Mouse (Mus musculus) small intestine, adult 2 months (tissue): ENCODE results near the gene Mapk6. TPM values are rescaled to one million over a fixed set of nuclear protein-coding genes. Genes with fewer than 3 reads are reported as not detected.
"Not testable (repeated sequence)": the region's sequence is repeated elsewhere in the genome, so short reads cannot be mapped to it uniquely, and the experiment has no call there.

Source experiments
- H3K27ac ChIP-seq: fragments of 200-500 bp; 2 replicates; pipeline ENCODE4 v1.5.1; 2012; ENCODE audit warnings: low read depth, low read length, control low read depth, inconsistent platforms; ENCODE audit not compliant: insufficient read depth
- H3K27me3 ChIP-seq: fragments of 200-500 bp; 2 replicates; pipeline ENCODE4 v1.6.1; 2012; ENCODE audit warnings: mild to moderate bottlenecking, moderate library complexity, low read length, inconsistent platforms; ENCODE audit not compliant: control insufficient read depth, insufficient read depth
- H3K36me3 ChIP-seq: fragments of 200-500 bp; 2 replicates; pipeline ENCODE4 v1.6.1; 2012; ENCODE audit warnings: mild to moderate bottlenecking, low read length, control low read depth, inconsistent platforms; ENCODE audit not compliant: control insufficient read depth, insufficient read depth
- H3K4me1 ChIP-seq: fragments of 200-500 bp; 2 replicates; pipeline ENCODE4 v1.6.1; 2012; ENCODE audit warnings: low read length, inconsistent platforms, mixed read lengths; ENCODE audit not compliant: control insufficient read depth, insufficient read depth, insufficient read length
- H3K4me3 ChIP-seq: fragments of 200-500 bp; 2 replicates; pipeline ENCODE4 v1.5.1; 2012; ENCODE audit warnings: low read depth, mild to moderate bottlenecking, control low read depth, inconsistent platforms, low read length, moderate library complexity
- CTCF ChIP-seq: fragments of 200-500 bp; IDR thresholded peaks from 2 replicates; pipeline ENCODE4 v1.5.1; 2012; ENCODE audit warnings: low read depth, mild to moderate bottlenecking, control low read depth, inconsistent platforms, low read length, moderate library complexity, mixed read lengths; ENCODE audit not compliant: insufficient replicate concordance, insufficient read length; ENCODE audit errors: extremely low read depth
- POLR2A ChIP-seq: fragments of 200-500 bp; IDR thresholded peaks from 2 replicates; pipeline ENCODE4 v1.6.1; 2012; ENCODE audit warnings: low read depth, mild to moderate bottlenecking, control low read depth, inconsistent platforms, low read length, moderate library complexity
- WGBS: fragments of 180-500 bp; shearing (Covaris S2); methylation state at CpG from one replicate; pipeline ENCODE4 v1.1.7; 2018; 5-methylcytosine and 5-hydroxymethylcytosine counted together
- polyA plus RNA-seq: library from polyadenylated mRNA; depleted of rRNA; stranded (reverse); fragments of >200 nt; gene quantifications from 2 replicates; pipeline ENCODE4 v1.2.3, GENCODE M21; 2012; rRNA removed

Mapk6 gene
- 7.6 and 28.9 TPM in 2 replicates for polyA plus RNA-seq

DNA sequence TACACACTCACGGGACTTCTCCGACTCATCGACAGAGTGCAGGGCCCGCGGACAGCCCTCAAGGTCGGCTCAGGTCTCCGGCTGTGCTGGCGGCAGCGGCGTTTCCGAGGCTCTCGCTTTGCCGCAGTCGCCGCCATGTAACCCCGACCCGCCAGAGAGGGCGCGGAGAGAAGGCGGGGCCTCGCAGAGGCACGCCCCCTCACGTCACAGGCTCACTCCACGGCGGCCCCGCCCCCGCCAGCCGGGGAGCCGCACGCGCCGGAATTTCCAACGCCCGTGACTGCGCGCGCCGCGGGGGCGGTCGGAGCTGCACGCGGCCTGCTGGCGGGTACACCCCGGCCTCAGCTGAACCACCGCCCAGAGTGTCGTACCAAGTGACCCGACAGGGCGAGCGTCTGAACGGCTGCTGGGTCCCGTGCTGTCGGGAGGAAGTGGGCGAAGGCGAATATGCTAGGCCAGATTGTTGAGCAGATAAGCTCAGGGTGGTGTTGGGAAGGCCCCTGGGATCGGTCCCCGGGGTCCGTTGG, at the start of gene Mapk6:
Mapk6 (minus strand) TSS at position 154 of the 527 bp plus-strand sequence.
- WGBS, result under 1% methylated on average over 58 of the region's 58 CpGs
- TF ChIP-seq POLR2A (peak; percentile 84), CTCF (no peak)
- peak within 1 kb of the TSS; percentile 97 for H3K27ac ChIP-seq
- peak within 1 kb of the TSS; percentile 78 for H3K4me3 ChIP-seq
- H3K4me1 ChIP-seq, result peaks cover 11% of the 10 kb centered on the region
- H3K36me3 ChIP-seq, result no peaks in the 10 kb centered on the region
- H3K27me3 ChIP-seq, result no peaks in the 10 kb centered on the region

DNA sequence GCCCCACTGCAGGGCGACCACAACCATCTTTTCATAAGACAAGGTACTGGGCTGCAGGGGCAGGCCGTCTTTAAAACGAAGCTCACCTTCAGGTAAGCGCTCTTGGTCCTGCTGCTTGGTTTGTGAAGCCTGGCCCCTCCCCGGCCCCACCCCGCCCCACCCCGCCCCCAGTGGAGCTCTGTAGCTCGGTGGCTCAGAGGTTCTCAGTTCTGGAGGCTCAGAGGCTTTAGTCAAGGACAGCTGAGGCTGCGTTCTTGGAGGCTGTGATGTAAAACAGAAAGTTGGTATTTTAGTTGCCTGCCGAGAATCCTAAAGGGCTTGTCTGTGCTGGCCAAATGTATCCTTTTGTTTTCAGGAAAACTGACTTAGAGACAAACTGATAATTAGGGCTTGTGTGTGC, 45.9 kb upstream of the Mapk6 start:
- Histone ChIP-seq H3K4me3 (no peak overlapping the region), H3K27ac (no peak overlapping the region), H3K27me3 (no peaks in the 10 kb centered on the region), H3K4me1 (no peaks in the 10 kb centered on the region), H3K36me3 (peaks cover 77% of the 10 kb centered on the region)
- WGBS, result 70% methylated on average over 10 of the region's 10 CpGs
- TF ChIP-seq POLR2A (no peak), CTCF (no peak)

DNA sequence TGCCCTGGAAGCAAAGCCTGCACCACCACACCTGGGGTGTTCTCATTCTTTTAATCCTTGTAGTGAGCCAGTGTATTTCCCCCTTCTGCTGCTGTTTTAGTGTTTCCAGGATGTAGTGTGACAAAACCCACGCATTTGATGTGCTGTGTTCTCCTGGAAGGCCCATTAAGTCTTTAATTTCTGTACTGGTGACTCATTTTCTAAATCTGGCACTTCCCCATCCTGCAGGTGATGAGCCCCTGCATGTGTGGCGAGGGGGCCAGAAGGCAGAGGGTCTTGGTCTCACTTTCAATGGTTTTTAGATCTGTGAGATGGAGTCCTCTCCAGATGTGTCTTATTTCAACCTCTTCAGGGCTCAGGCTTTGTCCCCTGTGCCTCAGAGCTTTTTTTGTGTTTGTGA, 44.2 kb upstream of the Mapk6 start:
- TF ChIP-seq CTCF (no peak), POLR2A (no peak)
- Histone ChIP-seq H3K27ac (peak overlapping the region; percentile 22), H3K4me1 (no peaks in the 10 kb centered on the region), H3K27me3 (no peaks in the 10 kb centered on the region), H3K4me3 (no peak overlapping the region), H3K36me3 (peaks cover 75% of the 10 kb centered on the region)
- 84% methylated on average over 2 of the region's 2 CpGs for WGBS

DNA sequence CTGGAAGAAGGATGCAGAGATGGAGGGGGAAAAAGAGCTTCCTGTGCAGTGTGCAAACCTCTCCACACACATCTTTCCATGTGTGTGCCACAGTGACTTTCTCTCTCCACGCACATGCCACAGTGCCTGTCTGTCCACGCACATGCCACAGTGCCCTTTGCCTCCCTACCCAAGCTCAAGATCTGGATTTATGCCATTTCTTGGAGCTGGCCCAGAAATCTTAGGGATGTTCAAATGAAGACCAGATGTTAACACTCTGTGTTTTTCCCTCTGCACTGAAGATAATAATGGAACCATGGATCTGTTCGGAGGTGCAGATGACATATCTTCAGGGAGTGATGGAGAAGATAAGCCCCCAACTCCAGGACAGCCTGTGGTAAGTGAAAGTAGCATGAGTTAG, 38.2 kb upstream of the Mapk6 start:
- H3K27me3 ChIP-seq, result no peaks in the 10 kb centered on the region
- 72% methylated on average over 3 of the region's 3 CpGs for WGBS
- no peak overlapping the region for H3K4me3 ChIP-seq
- TF ChIP-seq CTCF, result no peak
- TF ChIP-seq POLR2A, result no peak
- H3K27ac ChIP-seq, result no peak overlapping the region
- H3K4me1 ChIP-seq, result no peaks in the 10 kb centered on the region
- peaks cover 50% of the 10 kb centered on the region for H3K36me3 ChIP-seq

DNA sequence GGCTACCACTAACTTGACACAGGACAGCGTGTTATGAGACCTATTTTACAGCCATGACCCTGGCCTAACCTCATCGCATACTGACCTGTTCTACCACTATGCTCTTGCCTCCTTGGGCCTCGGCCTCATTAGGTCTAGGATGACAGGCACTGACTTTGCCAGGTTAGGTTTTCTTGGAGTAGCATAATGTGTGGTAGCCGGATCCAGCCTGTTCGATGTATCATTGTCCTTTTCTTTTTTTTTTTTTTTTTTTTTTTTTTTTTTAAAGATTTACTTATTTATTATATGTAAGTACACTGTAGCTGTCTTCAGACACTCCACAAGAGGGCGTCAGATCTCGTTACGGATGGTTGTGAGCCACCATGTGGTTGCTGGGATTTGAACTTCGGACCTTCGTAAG, 36.8 kb upstream of the Mapk6 start:
- not testable (repeated sequence) for H3K27ac ChIP-seq, H3K4me3 ChIP-seq, H3K4me1 ChIP-seq, H3K27me3 ChIP-seq
- peaks cover 42% of the 10 kb centered on the region for H3K36me3 ChIP-seq
- WGBS, result 84% methylated on average over 10 of the region's 10 CpGs

DNA sequence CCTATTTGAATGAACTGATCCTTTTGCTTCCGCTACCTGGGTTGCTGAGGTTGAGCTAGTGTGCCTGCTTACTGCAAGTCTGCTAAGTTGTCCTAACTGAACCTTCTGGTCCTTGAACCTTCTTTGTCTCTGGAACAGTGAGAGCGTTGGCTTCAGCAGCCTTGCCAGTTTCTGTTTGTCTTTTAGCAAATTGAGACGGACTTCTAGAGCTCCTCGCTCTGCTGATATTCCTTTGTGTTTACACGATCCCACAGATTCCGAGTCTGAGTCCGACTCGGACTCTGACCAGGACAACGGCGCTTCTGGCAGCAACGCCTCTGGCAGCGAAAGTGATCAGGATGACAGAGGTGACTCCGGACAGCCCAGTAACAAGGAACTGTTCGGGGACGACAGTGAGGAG, 35.2 kb upstream of the Mapk6 start:
- Histone ChIP-seq H3K27ac (no peak overlapping the region), H3K27me3 (no peaks in the 10 kb centered on the region), H3K4me1 (peaks cover 2% of the 10 kb centered on the region), H3K36me3 (peaks cover 37% of the 10 kb centered on the region), H3K4me3 (no peak overlapping the region)
- no peak for TF ChIP-seq POLR2A
- no peak for TF ChIP-seq CTCF
- WGBS, result 86% methylated on average over 15 of the region's 15 CpGs

DNA sequence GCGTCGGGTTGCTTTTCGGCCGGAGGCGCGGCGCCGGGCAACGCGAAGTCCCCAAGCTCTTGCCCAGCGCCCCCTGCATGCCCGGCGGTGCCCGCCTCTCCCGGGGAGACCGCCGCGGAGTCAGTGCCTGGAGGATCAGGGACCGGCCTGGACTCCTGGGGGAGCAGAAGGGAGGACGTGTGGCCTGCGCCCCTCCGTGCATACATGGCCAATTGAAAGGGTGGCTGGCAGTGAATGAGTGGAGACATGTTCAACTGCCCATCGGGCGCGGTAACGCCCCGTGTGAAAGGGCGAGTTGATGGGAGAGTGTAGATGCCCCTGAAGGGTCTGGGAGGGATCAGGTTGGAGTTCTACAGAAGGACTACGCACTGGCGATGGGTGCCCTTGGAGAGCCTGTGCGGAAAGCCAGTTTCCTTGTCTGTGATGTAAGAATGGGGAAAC, 31.9 kb upstream of the Mapk6 start:
- TF ChIP-seq CTCF (no peak), POLR2A (no peak)
- Histone ChIP-seq H3K4me3 (peak overlapping the region; percentile 90), H3K27me3 (no peaks in the 10 kb centered on the region), H3K27ac (no peak overlapping the region), H3K4me1 (peaks cover 2% of the 10 kb centered on the region), H3K36me3 (peaks cover 13% of the 10 kb centered on the region)
- under 1% methylated on average over 31 of the region's 31 CpGs for WGBS
